Mouse (Mus musculus): ENCODE measurements at regions not wholly inside any gene's neighbourhood (a gene's known extent, or its start where the extent isn't known, plus 50 kb on each side); places are given as distances from the start of the nearest gene placed in this dataset.

DNA sequence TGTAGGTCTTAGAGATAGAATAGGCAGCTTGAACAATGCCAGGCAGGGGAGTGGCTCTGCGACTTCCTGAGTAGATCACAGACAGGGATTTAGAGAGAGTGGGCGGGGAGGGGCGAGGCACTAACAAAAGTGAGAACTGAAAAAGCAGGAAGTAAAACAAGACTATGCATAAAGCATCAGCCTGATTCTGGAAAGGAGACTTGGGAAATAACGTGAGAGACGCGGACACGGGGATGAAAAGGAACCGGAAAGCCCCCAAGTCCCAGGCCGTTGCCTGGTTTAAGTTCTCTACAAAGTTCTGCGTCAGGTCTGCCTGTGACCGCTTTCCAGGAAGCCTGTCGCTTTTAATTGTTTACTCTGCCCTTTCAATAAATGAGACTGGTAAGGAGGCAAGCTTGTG is 86.3 kb downstream of the D16Ertd472e start:
- in situ Hi-C loops (cut with MboI; ENCODE audit: low sequenced_read_pairs): no loop called here

DNA sequence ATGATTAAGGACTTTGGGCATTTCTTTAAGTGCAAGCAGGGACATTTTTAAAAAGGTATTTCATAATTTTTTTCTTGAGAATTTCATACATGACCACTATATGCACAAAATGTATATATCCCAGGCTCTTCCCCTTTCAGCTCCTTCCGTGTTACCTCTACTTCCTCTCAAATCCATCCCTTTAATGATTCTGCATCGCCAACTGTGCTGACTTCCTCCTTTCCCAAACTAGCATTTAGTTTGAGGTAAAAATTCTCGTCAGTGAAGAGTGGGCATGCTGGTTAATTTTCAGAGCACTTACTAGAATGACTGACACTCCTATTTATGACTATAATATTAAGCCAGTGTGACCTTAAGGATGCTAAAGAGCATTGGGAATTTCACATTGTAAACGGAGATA is 86.9 kb downstream of the D16Ertd472e start:
- in situ Hi-C loops (cut with MboI; ENCODE audit: low sequenced_read_pairs): no loop called here

GRCm38 (mm10) chr16:78486531-78486930 is 90.0 kb downstream of the D16Ertd472e start:
- in situ Hi-C loops (cut with MboI; ENCODE audit: low sequenced_read_pairs): no loop called here

DNA sequence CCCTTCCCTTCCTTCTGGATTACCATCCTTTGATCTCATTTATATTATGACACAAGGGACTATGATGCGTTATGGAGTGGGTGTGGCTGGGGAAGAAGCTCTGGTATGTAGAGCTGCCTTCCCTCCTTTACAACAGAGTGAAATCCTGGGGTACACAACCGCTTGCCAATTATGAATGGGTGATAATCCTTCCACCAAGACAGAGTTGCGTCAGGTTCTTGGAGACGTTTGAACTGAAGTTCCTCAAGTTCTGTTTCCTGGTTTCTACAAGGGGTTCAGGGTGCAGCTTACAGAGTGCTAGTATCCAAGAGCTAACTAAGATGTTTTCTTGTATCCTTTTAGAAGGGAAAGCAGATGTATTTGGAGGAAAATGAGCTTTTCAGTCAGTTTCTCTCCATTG is 92.2 kb downstream of the D16Ertd472e start:
- in situ Hi-C loops (cut with MboI; ENCODE audit: low sequenced_read_pairs): no loop called here

DNA sequence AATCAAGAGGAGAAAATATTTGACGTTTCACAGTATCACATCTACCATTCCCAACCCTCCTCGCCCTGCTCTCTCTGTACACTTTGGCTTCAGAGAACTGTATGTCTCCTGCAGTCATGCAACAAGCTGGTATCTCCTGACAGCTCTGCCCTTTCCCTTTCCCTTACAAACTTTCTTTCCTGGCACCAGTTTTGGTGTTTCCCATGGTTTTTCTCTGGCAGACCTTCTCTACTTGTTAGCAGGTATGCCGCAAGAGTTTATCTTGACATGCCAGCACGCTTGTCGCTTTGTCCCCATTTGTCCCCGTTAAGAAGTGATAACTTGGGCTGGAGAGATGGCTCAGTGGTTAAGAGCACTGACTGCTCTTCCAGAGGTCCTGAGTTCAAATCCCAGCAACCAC is 94.9 kb downstream of the D16Ertd472e start:
- in situ Hi-C loops (cut with MboI; ENCODE audit: low sequenced_read_pairs): no loop called here

DNA sequence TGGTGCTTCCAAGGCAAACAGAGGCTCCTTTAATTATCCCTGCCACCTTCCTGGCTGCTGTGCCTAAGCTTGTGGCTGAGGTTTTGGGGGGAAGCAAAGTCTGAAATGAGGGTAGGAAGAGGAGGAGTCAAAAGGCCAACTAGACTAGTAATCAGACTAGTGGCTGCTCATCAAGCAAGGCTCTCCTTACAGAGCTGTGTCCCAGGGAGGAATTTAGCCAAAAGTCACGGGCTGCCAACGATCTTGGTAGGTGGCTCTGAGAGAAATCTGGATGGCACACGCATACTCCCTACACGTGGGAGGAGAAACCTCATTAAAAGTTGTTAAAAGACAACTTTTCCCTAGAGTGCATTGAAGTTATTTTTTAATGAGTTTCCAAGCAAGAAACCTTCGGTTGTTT is 95.4 kb downstream of the D16Ertd472e start:
- in situ Hi-C loops (cut with MboI; ENCODE audit: low sequenced_read_pairs): no loop called here

- in situ Hi-C loops (cut with MboI; ENCODE audit: low sequenced_read_pairs): no loop called here
Observed at GRCm38 (mm10) chr16:78480261-78480660, 96.2 kb downstream of the D16Ertd472e start.

DNA sequence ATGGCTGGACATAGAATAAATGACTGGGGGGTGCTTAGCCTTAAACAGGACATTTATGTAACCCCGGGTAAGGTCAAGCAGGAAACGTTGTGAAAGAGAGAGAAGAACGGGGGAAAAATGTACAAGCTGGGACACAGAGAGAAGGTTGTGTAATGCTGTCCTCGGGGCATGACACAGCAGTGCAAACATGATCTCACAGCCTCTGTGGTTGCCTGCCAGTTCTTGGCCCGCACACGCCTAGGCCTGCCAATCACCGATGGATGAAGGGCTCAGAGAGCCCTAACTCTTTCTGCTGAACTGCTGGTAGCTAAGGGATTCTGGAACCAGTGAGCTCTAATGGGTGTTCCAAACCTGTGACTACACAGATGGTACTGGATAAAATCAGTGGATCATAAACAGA is 96.5 kb upstream of the Btg3 start:
- in situ Hi-C loops (cut with MboI; ENCODE audit: low sequenced_read_pairs): no loop called here

GRCm38 (mm10) chr16:78459996-78460395 is 83.0 kb upstream of the Btg3 start:
- in situ Hi-C loops (cut with MboI; ENCODE audit: low sequenced_read_pairs): loop anchor here (10.0 kb wide), 1 partner anchor 175 kb away; no protein-coding TSS in a partner anchor

- in situ Hi-C loops (cut with MboI; ENCODE audit: low sequenced_read_pairs): loop anchor here (10.0 kb wide), 1 partner anchor 177 kb away; no protein-coding TSS in a partner anchor
Observed at GRCm38 (mm10) chr16:78457731-78458151, 80.7 kb upstream of the Btg3 start.

DNA sequence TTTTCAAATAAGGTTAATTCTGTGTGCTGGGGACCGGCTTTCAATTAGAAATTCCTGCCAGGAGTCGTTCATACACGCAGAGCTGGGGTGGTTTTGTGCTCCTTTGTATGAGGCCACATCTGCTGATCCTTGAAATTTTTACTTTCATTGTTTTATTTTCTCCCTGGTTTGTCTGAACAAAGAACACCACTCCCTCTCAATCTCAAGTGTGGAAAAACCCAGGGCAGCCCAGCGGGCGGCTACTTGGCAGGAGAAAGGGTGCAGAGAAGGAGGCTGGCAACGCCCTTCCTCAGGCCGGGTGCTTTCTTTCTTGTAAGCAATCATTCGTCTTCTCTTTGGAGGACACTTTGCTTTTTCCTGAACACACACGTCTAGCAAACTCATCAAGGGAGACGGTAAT is 79.4 kb upstream of the Btg3 start:
- in situ Hi-C loops (cut with MboI; ENCODE audit: low sequenced_read_pairs): loop anchor here (10.0 kb wide), 1 partner anchor 178 kb away; no protein-coding TSS in a partner anchor

- in situ Hi-C loops (cut with MboI; ENCODE audit: low sequenced_read_pairs): loop anchor here (10.0 kb wide), 1 partner anchor 180 kb away; no protein-coding TSS in a partner anchor
Observed at GRCm38 (mm10) chr16:78454509-78454908, 77.5 kb upstream of the Btg3 start.

- in situ Hi-C loops (cut with MboI; ENCODE audit: low sequenced_read_pairs): loop anchor here (10.0 kb wide), 1 partner anchor 182 kb away; no protein-coding TSS in a partner anchor
Observed at GRCm38 (mm10) chr16:78452303-78452702, 75.3 kb upstream of the Btg3 start.

DNA sequence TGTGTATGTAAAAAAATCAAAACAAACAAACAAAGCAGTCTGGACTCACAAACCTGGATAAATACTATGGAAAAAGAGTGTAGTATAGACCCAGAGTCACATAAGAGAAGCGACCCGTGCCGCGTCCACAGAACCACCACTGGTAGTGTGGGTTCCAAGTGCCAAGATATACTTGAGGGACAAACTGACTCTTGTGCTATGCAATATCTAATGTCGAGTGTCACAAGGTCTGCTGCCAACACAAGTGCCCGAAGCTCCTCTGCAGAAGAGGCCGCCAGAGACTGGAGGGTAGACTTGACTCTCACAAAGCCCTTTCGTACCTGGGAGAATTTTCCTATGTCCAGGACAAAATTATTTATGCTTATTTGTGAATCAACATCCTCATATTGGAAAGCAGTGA is 74.8 kb upstream of the Btg3 start:
- in situ Hi-C loops (cut with MboI; ENCODE audit: low sequenced_read_pairs): loop anchor here (10.0 kb wide), 1 partner anchor 183 kb away; no protein-coding TSS in a partner anchor

DNA sequence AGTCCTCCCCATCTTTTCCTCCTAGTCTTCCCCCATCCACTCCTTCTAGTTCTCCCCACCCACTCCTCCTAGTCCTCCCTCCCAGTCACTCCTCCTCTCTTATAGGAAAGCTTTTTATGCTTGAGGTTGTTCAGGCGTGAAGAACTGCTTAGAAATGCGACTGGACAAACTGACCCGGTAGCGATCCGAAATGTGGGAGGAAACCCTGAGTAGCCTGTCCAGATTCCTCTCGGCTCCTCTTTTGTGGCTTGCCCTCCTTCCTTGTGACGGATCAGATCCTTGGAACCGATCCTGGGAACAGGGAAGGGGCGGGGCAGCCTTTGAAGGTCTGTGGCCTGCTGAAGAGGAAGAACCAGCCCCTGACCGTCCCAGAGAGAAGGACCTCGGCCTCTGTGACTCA is 74.3 kb upstream of the Btg3 start:
- in situ Hi-C loops (cut with MboI; ENCODE audit: low sequenced_read_pairs): loop anchor here (10.0 kb wide), 1 partner anchor 184 kb away; no protein-coding TSS in a partner anchor

DNA sequence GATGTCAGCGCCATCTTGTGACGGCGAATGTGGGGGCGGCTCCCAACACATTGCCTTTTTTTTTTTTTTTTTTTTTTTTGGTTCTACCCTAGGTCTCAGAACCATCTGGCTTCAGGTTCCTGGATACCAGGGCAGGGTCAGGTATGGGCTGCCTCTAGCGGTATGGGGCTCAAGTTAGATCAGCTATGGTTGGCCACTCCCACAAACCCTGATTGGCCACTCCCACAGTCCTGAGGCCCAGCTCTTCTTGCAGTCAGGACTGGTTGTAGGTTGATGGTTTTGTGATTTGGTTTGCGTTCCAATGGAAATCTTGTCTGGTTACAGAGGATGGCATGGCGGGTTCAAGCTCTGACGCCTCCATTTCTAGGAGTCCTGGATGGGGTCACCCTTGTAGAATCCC is 72.2 kb upstream of the Btg3 start:
- in situ Hi-C loops (cut with MboI; ENCODE audit: low sequenced_read_pairs): no loop called here

DNA sequence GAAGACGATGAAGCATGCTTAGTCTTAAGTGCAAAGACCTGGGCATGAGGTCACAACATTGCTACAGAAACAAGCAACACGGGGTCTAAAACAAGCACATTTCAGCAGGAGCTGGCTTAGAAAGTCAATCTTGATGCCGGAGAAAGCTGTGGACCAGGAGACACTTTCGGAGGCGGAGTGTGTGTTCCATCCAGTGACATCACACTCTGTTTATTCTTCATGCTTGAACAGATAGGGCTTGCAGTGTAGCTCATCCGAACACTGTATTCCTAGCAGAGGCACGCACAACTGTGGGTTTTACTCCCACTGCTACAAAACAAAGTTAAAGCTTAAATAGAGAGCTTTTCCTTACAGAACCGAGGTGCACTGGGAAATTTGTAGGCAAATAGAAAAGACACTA is 66.3 kb upstream of the Btg3 start:
- in situ Hi-C loops (cut with MboI; ENCODE audit: low sequenced_read_pairs): no loop called here

DNA sequence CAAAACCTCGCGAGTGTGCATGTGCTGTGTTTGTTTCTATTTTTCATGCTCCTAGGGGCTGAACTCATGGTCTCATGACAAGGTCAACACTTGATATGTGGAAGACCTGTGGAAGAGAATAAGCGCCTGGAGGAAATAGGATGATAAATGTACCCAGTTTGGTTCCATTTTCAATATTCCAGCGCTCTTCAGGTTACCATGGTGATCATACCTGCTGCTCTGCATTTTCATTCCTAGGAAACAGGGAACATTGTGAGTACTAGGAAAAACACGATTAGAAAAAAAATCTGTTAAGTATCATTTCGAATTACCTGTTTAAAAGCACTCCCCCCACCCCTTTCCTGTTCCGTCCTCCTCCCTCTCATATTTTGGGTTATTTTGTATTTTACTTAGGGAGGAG is 65.8 kb upstream of the Btg3 start:
- in situ Hi-C loops (cut with MboI; ENCODE audit: low sequenced_read_pairs): no loop called here

DNA sequence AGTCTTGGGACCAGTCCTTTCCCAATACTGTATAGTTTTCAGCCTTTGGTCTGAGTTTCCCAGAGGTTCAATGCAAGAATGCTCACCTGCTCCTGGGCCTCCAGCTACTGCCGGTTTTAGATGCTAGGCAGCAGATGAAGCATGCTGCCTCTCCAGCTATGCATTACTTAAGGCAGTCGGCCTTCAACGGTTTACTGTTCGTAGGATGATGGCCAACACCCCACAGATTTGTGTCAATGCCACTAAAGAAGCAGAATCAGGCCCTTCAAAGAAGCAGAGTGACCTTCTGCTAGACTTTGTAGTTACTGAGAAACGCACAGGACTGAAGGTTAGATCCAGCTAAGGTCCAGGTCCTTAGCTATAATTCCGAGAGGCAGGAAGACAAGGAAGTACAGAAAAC is 65.0 kb upstream of the Btg3 start:
- in situ Hi-C loops (cut with MboI; ENCODE audit: low sequenced_read_pairs): no loop called here

DNA sequence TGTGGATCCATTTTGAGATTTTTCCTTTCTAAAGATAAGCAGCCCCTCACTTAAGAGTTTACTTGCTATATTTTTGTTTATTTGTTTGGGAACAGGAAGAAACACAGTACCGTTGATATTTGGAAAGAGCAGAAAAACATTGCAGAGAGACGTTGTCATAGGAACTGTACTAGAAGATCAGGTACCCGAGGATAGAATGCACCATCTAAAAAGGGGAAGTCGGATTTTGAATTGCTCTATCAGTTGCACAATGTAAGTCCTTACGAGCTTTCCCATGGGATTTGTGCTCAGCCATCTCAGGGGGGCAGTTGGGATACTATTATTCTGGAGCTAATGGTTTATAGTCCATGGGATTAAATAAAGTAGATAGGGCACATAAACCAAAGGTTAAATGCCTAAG is 58.7 kb upstream of the Btg3 start:
- in situ Hi-C loops (cut with MboI; ENCODE audit: low sequenced_read_pairs): no loop called here

- in situ Hi-C loops (cut with MboI; ENCODE audit: low sequenced_read_pairs): no loop called here
Observed at GRCm38 (mm10) chr16:78427470-78428041, 50.6 kb upstream of the Btg3 start.

All from CH12F3 (cell line).